25 mouse cellular contexts compared by ENCODE assay signal in the genomic region with DNA sequence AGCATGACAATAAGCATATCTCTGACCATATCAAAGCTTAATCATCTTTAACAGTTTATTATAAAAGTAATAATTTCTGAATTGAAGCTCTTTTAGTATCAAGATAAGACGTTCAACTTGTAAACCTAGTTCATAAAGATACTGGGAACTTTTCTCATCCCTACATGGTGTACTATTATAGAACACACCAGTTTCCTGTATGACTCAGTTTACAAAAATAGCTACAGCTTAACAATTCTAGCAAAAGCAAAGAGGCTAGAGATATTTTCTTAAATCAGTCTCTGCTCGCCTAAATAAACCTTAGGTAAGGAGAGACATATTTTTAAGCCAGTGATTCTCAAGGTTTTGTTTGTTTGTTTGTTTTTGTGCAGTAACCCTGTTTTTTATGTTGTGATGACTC.
DNase-seq lines count a peak whose midpoint lies in the region; ATAC-seq and TF ChIP-seq lines count a peak whose summit lies in the region.
"Had no signal": no experiment of that assay in that cellular context is flagged by ENCODE, and none has a peak within 500 bp of the region (broad histone marks: within the 10 kb centered on the region; RNA-seq: fewer than 3 reads in every experiment).

No protein-coding gene starts in this region.

- H3K4me3 ChIP-seq in left cerebral cortex, adult 2 months: no peak overlapping the region
- no peak overlapping the region for H3K4me3 ChIP-seq in hindbrain, embryonic 11.5 days (ENCODE audit: low read depth, low read length)
- H3K4me3 ChIP-seq: embryonic facial prominence, embryonic 13.5 days; embryonic facial prominence, embryonic 15.5 days; erythroblast, embryonic 14.5 days; forebrain, embryonic 10.5 days; forebrain, embryonic 12.5 days had no signal

- no peaks in the 10 kb centered on the region for H3K27me3 ChIP-seq in hindbrain, embryonic 11.5 days (ENCODE audit: control insufficient read depth, insufficient read depth, low read length)
- H3K27me3 ChIP-seq: embryonic facial prominence, embryonic 13.5 days; embryonic facial prominence, embryonic 15.5 days; forebrain, embryonic 12.5 days; Patski had no signal

- H3K4me2 ChIP-seq in hindbrain, embryonic 11.5 days (replicated peaks; ENCODE audit: low read depth, low read length): no peak overlapping the region
- H3K4me2 ChIP-seq: embryonic facial prominence, embryonic 13.5 days; embryonic facial prominence, embryonic 15.5 days; forebrain, embryonic 12.5 days had no signal

- H3K4me1 ChIP-seq in hindbrain, embryonic 11.5 days (replicated peaks; ENCODE audit: control insufficient read depth, insufficient read depth, low read length): no peaks in the 10 kb centered on the region
- H3K4me1 ChIP-seq: embryonic facial prominence, embryonic 13.5 days; embryonic facial prominence, embryonic 15.5 days; forebrain, embryonic 10.5 days; forebrain, embryonic 12.5 days had no signal

- no peaks in the 10 kb centered on the region for H3K36me3 ChIP-seq in hindbrain, embryonic 11.5 days (ENCODE audit: control insufficient read depth, insufficient read depth, low read length)
- H3K36me3 ChIP-seq: embryonic facial prominence, embryonic 13.5 days; embryonic facial prominence, embryonic 15.5 days; forebrain, embryonic 10.5 days; forebrain, embryonic 12.5 days; G1E had no signal

- TF ChIP-seq CTCF in left cerebral cortex, adult 2 months (IDR thresholded peaks at IDR 0.05): no peak

- 81% methylated on average over 2 of the region's 2 CpGs for WGBS in hindbrain, embryonic 11.5 days

- no peak overlapping the region for H3K9ac ChIP-seq in hindbrain, embryonic 11.5 days (ENCODE audit: low read depth, low read length)
- H3K9ac ChIP-seq: embryonic facial prominence, embryonic 13.5 days; embryonic facial prominence, embryonic 15.5 days; forebrain, embryonic 12.5 days had no signal

- intact Hi-C loops in left cerebral cortex, adult 2 months (cut with DNase I): no loop called here

- no peaks in the 10 kb centered on the region for H3K9me3 ChIP-seq in hindbrain, embryonic 11.5 days (ENCODE audit: control insufficient read depth, low read length)
- H3K9me3 ChIP-seq: embryonic facial prominence, embryonic 13.5 days; embryonic facial prominence, embryonic 15.5 days; forebrain, embryonic 12.5 days; G1E had no signal

- ATAC-seq in hindbrain, embryonic 11.5 days (ENCODE audit: low FRiP score): no peak
- ATAC-seq: activated CD4-positive, CD25-positive, alpha-beta regulatory T cell, adult 4 months; forebrain, embryonic 14.5 days; forebrain, embryonic 16.5 days; Patski had no signal

- DNase-seq in left cerebral cortex, adult 2 months (ENCODE audit: extremely low spot score in 1 of 2, low spot score in 2 of 2): no peak
- DNase-seq in left cerebral cortex, adult 18-20 months (ENCODE audit: low spot score in 2 of 2): no peak
- DNase-seq in brain, adult 2 months (ENCODE audit: low read depth, low spot score): peak; percentile 45
- no peak for DNase-seq in spleen, postnatal 10 days (ENCODE audit: low spot score in 2 of 2)
- DNase-seq in hindbrain, embryonic 11.5 days (ENCODE audit: low spot score): no peak
- DNase-seq: adrenal gland, adult 8-10 months; adrenal gland, postnatal 14 days; adrenal gland, postnatal 36 days; cerebellum, adult 11 months; cerebellum, adult 18-20 months; cerebellum, adult 8-10 months; cerebellum, adult 9-11 months; cerebellum, postnatal 14 days; cerebellum, postnatal 36 days; embryo, embryonic 11 days had no signal

- peak overlapping the region; percentile 70 for H3K27ac ChIP-seq in left cerebral cortex, adult 2 months
- no peak overlapping the region for H3K27ac ChIP-seq in hindbrain, embryonic 11.5 days (ENCODE audit: low read depth, low read length)
- H3K27ac ChIP-seq: embryonic facial prominence, embryonic 13.5 days; embryonic facial prominence, embryonic 15.5 days; forebrain, embryonic 10.5 days; forebrain, embryonic 12.5 days had no signal
